Mouse (Mus musculus): ENCODE measurements around the gene Wsb1.
"Not testable (repeated sequence)": the region's sequence is repeated elsewhere in the genome, so short reads cannot be mapped to it uniquely, and the experiment has no call there.

Gene Wsb1

GRCm38 (mm10) chr11:79267171-79267570 lies 12.7 kb upstream of the Wsb1 start:
- in situ Hi-C loops (cut with MboI), result no loop called here

GRCm38 (mm10) chr11:79264376-79264775 lies 9.9 kb upstream of the Wsb1 start:
- in situ Hi-C loops (cut with MboI), result no loop called here

GRCm38 (mm10) chr11:79260126-79260525 lies 5.7 kb upstream of the Wsb1 start:
- in situ Hi-C loops (cut with MboI), result not testable (repeated sequence)

GRCm38 (mm10) chr11:79258738-79259137 lies 4.3 kb upstream of the Wsb1 start:
- in situ Hi-C loops (cut with MboI), result no loop called here

- in situ Hi-C loops (cut with MboI), result no loop called here
These were observed 705 bp downstream of the Wsb1 start for GRCm38 (mm10) chr11:79253542-79254390.

GRCm38 (mm10) chr11:79252881-79253541 lies 1.5 kb downstream of the Wsb1 start:
- in situ Hi-C loops (cut with MboI), result no loop called here

GRCm38 (mm10) chr11:79239024-79239423 lies 15.4 kb downstream of the Wsb1 start:
- in situ Hi-C loops (cut with MboI), result no loop called here

- in situ Hi-C loops (cut with MboI), result no loop called here
These were observed 16.1 kb downstream of the Wsb1 start for GRCm38 (mm10) chr11:79238398-79238752.

GRCm38 (mm10) chr11:79237644-79238397 lies 16.6 kb downstream of the Wsb1 start:
- in situ Hi-C loops (cut with MboI), result no loop called here

GRCm38 (mm10) chr11:79230251-79230570 lies 24.3 kb downstream of the Wsb1 start:
- in situ Hi-C loops (cut with MboI), result no loop called here

- in situ Hi-C loops (cut with MboI), result loop anchor here (10.0 kb wide), 1 partner anchor 65 kb away; the partner anchor contains the start of gene Gm9964
These were observed 24.8 kb downstream of the Wsb1 start for GRCm38 (mm10) chr11:79229561-79230250.

GRCm38 (mm10) chr11:79229057-79229504 lies 25.4 kb downstream of the Wsb1 start:
- in situ Hi-C loops (cut with MboI), result loop anchor here (10.0 kb wide), 1 partner anchor 66 kb away; the partner anchor contains the start of gene Gm9964

GRCm38 (mm10) chr11:79228089-79228488 lies 26.4 kb downstream of the Wsb1 start:
- in situ Hi-C loops (cut with MboI), result loop anchor here (10.0 kb wide), 1 partner anchor 67 kb away; the partner anchor contains the start of gene Gm9964

GRCm38 (mm10) chr11:79225371-79226155 lies 28.9 kb downstream of the Wsb1 start:
- in situ Hi-C loops (cut with MboI), result loop anchor here (10.0 kb wide), 1 partner anchor 69 kb away; the partner anchor contains the start of gene Gm9964

GRCm38 (mm10) chr11:79224562-79225280 lies 29.8 kb downstream of the Wsb1 start:
- in situ Hi-C loops (cut with MboI), result loop anchor here (10.0 kb wide), 1 partner anchor 70 kb away; the partner anchor contains the start of gene Gm9964

GRCm38 (mm10) chr11:79223420-79223819 lies 31.1 kb downstream of the Wsb1 start:
- in situ Hi-C loops (cut with MboI), result loop anchor here (10.0 kb wide), 1 partner anchor 71 kb away; the partner anchor contains the start of gene Gm9964

- in situ Hi-C loops (cut with MboI), result loop anchor here (10.0 kb wide), 1 partner anchor 72 kb away; the partner anchor contains the start of gene Gm9964
These were observed 31.8 kb downstream of the Wsb1 start for GRCm38 (mm10) chr11:79222661-79223060.

GRCm38 (mm10) chr11:79221641-79222040 lies 32.8 kb downstream of the Wsb1 start:
- in situ Hi-C loops (cut with MboI), result loop anchor here (10.0 kb wide), 1 partner anchor 73 kb away; the partner anchor contains the start of gene Gm9964

- in situ Hi-C loops (cut with MboI), result no loop called here
These were observed 35.4 kb downstream of the Wsb1 start for GRCm38 (mm10) chr11:79218936-79219626.
